ENCODE assay signal across 8 mouse cellular contexts in the genomic region with DNA sequence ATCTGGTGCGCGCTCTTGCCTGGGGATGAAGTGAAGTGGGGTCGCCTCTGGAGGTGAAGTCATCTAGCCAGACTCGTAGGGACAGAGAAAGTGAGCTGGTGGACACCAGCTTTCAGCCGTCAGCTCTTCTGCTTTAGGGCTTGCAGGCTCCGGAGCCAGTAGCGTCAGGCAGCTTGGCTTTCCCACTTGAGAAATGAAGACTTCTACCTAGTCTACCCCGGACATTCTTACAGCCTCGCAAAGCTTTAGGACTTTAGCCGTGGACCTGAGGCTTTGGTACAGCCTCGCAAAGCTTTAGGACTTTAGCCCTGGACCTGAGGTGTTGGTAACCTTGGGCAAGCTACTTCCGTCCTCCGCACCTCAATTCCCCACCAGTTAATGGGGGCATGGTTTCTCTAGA. TPM values are rescaled to one million over a fixed set of nuclear protein-coding genes. Genes with fewer than 3 reads are reported as not detected.
DNase-seq lines count a peak whose midpoint lies in the region; ATAC-seq and TF ChIP-seq lines count a peak whose summit lies in the region.

No protein-coding gene starts in this region.

- H3K4me1 ChIP-seq in erythroblast, embryonic 14.5 days (ENCODE audit: control insufficient read depth) = peaks cover 27% of the 10 kb centered on the region
- H3K4me1 ChIP-seq in MEL (ENCODE audit: control insufficient read depth in 1 of 2, insufficient read depth in 2 of 2, low read length in 2 of 2) = peaks cover 2 to 9% of the 10 kb centered on the region in 2 experiments; a peak in 2 of 4 replicates
- H3K4me1 ChIP-seq in hindbrain, embryonic 16.5 days (ENCODE audit: control insufficient read depth, insufficient read depth, low read depth, low read length) = peaks cover 10% of the 10 kb centered on the region
- peaks cover 23% of the 10 kb centered on the region for H3K4me1 ChIP-seq in liver, embryonic 16.5 days (ENCODE audit: control insufficient read depth, low read depth, low read length)

- no peak for ATAC-seq in erythroblast, adult 5-6 weeks (replicated peaks; ENCODE audit: low FRiP score, poor library complexity, severe bottlenecking)
- ATAC-seq in hindbrain, embryonic 16.5 days = 0 out of 2 replicates have a peak, but pooled peaks have one; percentile 1
- 0 out of 2 replicates have a peak, but pooled peaks have one; percentile 1 for ATAC-seq in liver, embryonic 16.5 days (ENCODE audit: low read depth)
- no peak for ATAC-seq in erythroid progenitor cell, adult 5-6 weeks (replicated peaks; ENCODE audit: low FRiP score, poor library complexity, severe bottlenecking)

- H3K4me2 ChIP-seq in hindbrain, embryonic 16.5 days (ENCODE audit: low read length) = peak overlapping the region; percentile 97
- peak overlapping the region; percentile 90 for H3K4me2 ChIP-seq in liver, embryonic 16.5 days (ENCODE audit: low read depth, low read length)

- peaks cover 29% of the 10 kb centered on the region for H3K36me3 ChIP-seq in erythroblast, embryonic 14.5 days (ENCODE audit: control insufficient read depth)
- H3K36me3 ChIP-seq in MEL (ENCODE audit: control insufficient read depth in 1 of 2, insufficient read depth in 2 of 2, low read length in 2 of 2) = no peaks in the 10 kb centered on the region; a peak in 1 of 4 replicates
- no peaks in the 10 kb centered on the region for H3K36me3 ChIP-seq in hindbrain, embryonic 16.5 days (ENCODE audit: control insufficient read depth, insufficient read depth, low read length)
- H3K36me3 ChIP-seq in liver, embryonic 16.5 days (ENCODE audit: control insufficient read depth, insufficient read depth) = peaks cover 4% of the 10 kb centered on the region; the same call in 1 of the 2 replicates

- no peaks in the 10 kb centered on the region for H3K9me3 ChIP-seq in erythroblast, embryonic 14.5 days (ENCODE audit: control insufficient read depth, low read length)
- H3K9me3 ChIP-seq in MEL (replicated peaks; ENCODE audit: insufficient read depth, low read length) = no peaks in the 10 kb centered on the region
- H3K9me3 ChIP-seq in hindbrain, embryonic 16.5 days (ENCODE audit: control insufficient read depth, low read length) = no peaks in the 10 kb centered on the region
- no peaks in the 10 kb centered on the region for H3K9me3 ChIP-seq in liver, embryonic 16.5 days (replicated peaks; ENCODE audit: control insufficient read depth, low read length)

- H3K4me3 ChIP-seq in erythroblast, embryonic 14.5 days (replicated peaks) = peak overlapping the region; percentile 66
- H3K4me3 ChIP-seq in MEL (ENCODE audit: control insufficient read depth in 1 of 2, insufficient read depth in 1 of 2, low read depth in 2 of 2, low read length in 2 of 2) = peak overlapping the region; percentile 53 to 82
- peak overlapping the region; percentile 62 for H3K4me3 ChIP-seq in hindbrain, embryonic 16.5 days (ENCODE audit: low read length)
- peak overlapping the region; percentile 68 for H3K4me3 ChIP-seq in liver, embryonic 16.5 days (ENCODE audit: low read depth, low read length)

- TF ChIP-seq EP300 in MEL (IDR thresholded peaks at IDR 0.05; ENCODE audit: low read depth in 1 of 2, low read length in 2 of 2) = no peak

- no peak for TF ChIP-seq POLR2A in MEL (IDR thresholded peaks at IDR 0.05; ENCODE audit: control insufficient read depth in 1 of 2, insufficient read depth in 1 of 2, low read depth in 1 of 2, low read length in 2 of 2, poor library complexity in 1 of 2)

- TF ChIP-seq CTCF in MEL (IDR thresholded peaks at IDR 0.05 in 2 of 3, conservative IDR thresholded peaks at IDR 0.05 in 1 of 3; ENCODE audit: control insufficient read depth in 1 of 3, insufficient read depth in 1 of 3, low read depth in 2 of 3, low read length in 3 of 3, poor library complexity in 1 of 3, severe bottlenecking in 1 of 3) = no peak

- peaks cover 8% of the 10 kb centered on the region for H3K79me2 ChIP-seq in MEL (ENCODE audit: control insufficient read depth, insufficient read depth, low read length, poor library complexity)

- H3K27ac ChIP-seq in MEL (ENCODE audit: control insufficient read depth, low read depth, low read length) = no peak overlapping the region
- H3K27ac ChIP-seq in hindbrain, embryonic 16.5 days (ENCODE audit: low read depth, low read length) = no peak overlapping the region
- peak overlapping the region; percentile 56 for H3K27ac ChIP-seq in liver, embryonic 16.5 days (ENCODE audit: low read length)

- 5% methylated on average over 13 of the region's 13 CpGs for WGBS in hindbrain, embryonic 16.5 days
- WGBS in liver, embryonic 16.5 days (ENCODE audit: insufficient replicate concordance) = 2% methylated on average over 13 of the region's 13 CpGs

- peaks cover 8% of the 10 kb centered on the region for H3K27me3 ChIP-seq in erythroblast, embryonic 14.5 days (ENCODE audit: control insufficient read depth)
- H3K27me3 ChIP-seq in MEL (ENCODE audit: control insufficient read depth in 1 of 2, insufficient read depth in 2 of 2, low read length in 2 of 2) = no peaks in the 10 kb centered on the region
- no peaks in the 10 kb centered on the region; the same call in none of the 2 replicates for H3K27me3 ChIP-seq in hindbrain, embryonic 16.5 days (replicated peaks; ENCODE audit: control insufficient read depth, insufficient read depth, low read length)
- H3K27me3 ChIP-seq in liver, embryonic 16.5 days (ENCODE audit: control insufficient read depth, insufficient read depth, low read depth, low read length) = no peaks in the 10 kb centered on the region

- no peak for TF ChIP-seq RAD21 in MEL (IDR thresholded peaks at IDR 0.05; ENCODE audit: low read depth, low read length)

- peak; percentile 57 for DNase-seq in MEL (ENCODE audit: low read depth, low spot score)
- no peak for DNase-seq in gastrocnemius, adult 8-10 months (ENCODE audit: low spot score in 2 of 2)
- DNase-seq in cerebellum, adult 8-10 months = no peak

- H3K9ac ChIP-seq in MEL (ENCODE audit: control insufficient read depth, low read depth, low read length, poor library complexity, severe bottlenecking) = peak overlapping the region; percentile 84
- peak overlapping the region; percentile 66 for H3K9ac ChIP-seq in hindbrain, embryonic 16.5 days (ENCODE audit: low read depth, low read length)
- peak overlapping the region; percentile 64 for H3K9ac ChIP-seq in liver, embryonic 16.5 days (ENCODE audit: low read depth, low read length)

TF ChIP-seq in MEL, 35 proteins besides CTCF, POLR2A, EP300 and RAD21:
- no peak for TF ChIP-seq MEF2A (IDR thresholded peaks at IDR 0.05; ENCODE audit: extremely low read depth, insufficient replicate concordance, low read depth, low read length, poor library complexity, severe bottlenecking)
- TF ChIP-seq MAX (IDR thresholded peaks at IDR 0.05; ENCODE audit: low read length) = no peak
- no peak for TF ChIP-seq TAL1 (IDR thresholded peaks at IDR 0.05; ENCODE audit: low read length)
- no peak for TF ChIP-seq GABPA (IDR thresholded peaks at IDR 0.05; ENCODE audit: low read depth, low read length)
- no peak for TF ChIP-seq POLR2AphosphoS5 (IDR thresholded peaks at IDR 0.05; ENCODE audit: borderline replicate concordance, low read depth, low read length)
- no peak for TF ChIP-seq USF2 (IDR thresholded peaks at IDR 0.05; ENCODE audit: borderline replicate concordance in 1 of 2, insufficient read depth in 1 of 2, low read depth in 1 of 2, low read length in 2 of 2)

RNA-seq across cellular contexts. Expression of a gene that starts 0.4 kb away (rescaled TPM):
- polyA plus RNA-seq in erythroblast, embryonic 14.5 days (2012) = 0.68 and 1.1 TPM in 2 replicates
- 24.2 and 26.5 TPM in 2 replicates for total RNA-seq in erythroblast, adult 5-6 weeks (2015; ENCODE audit: low replicate concordance)
- 8.3 and 24.5 TPM in 2 replicates for total RNA-seq in erythroblast, adult 5-6 weeks (2017; ENCODE audit: low replicate concordance)
- 13.6 and 14.6 TPM in 2 replicates for total RNA-seq in MEL (2012; rRNA removed)
- 10 to 100 TPM in 1 of 2 experiments, not detected in 1; 27.1 TPM for polyA plus RNA-seq in MEL (2012; ENCODE audit: insufficient read depth in 1 of 2, insufficient read length in 2 of 2, low read depth in 1 of 2, low replicate concordance in 2 of 2, missing spikeins in 1 of 2)
- polyA plus RNA-seq in hindbrain, embryonic 16.5 days (2015; fragmentation: Nextera tagmentation; extraction: Ambion mirVana) = 12.8 and 13.8 TPM in 2 replicates
- polyA plus RNA-seq in liver, embryonic 16.5 days (2015; fragmentation: Nextera tagmentation; extraction: Ambion mirVana) = 17.3 and 22.5 TPM in 2 replicates
- total RNA-seq in gastrocnemius, adult 8-10 months (2022) = 10 to 100 TPM; 16.1 to 18.5 (median 17.1) TPM
- 15.1 and 20.1 TPM in 2 replicates for total RNA-seq in erythroid progenitor cell, adult 5-6 weeks (2015; ENCODE audit: low replicate concordance)
- total RNA-seq in erythroid progenitor cell, adult 5-6 weeks (2017; ENCODE audit: low replicate concordance) = 10.6 and 12.7 TPM in 2 replicates

RNA-seq across cellular contexts. Expression of a gene that starts 31.4 kb away (rescaled TPM):
- 63.0 and 74.9 TPM in 2 replicates for polyA plus RNA-seq in erythroblast, embryonic 14.5 days (2012)
- 37.4 and 49.8 TPM in 2 replicates for total RNA-seq in erythroblast, adult 5-6 weeks (2015; ENCODE audit: low replicate concordance)
- 24.4 and 39.0 TPM in 2 replicates for total RNA-seq in erythroblast, adult 5-6 weeks (2017; ENCODE audit: low replicate concordance)
- total RNA-seq in MEL (2012; rRNA removed) = 6.6 and 9.3 TPM in 2 replicates
- 10 to 100 TPM in 1 of 2 experiments, not detected in 1; 17.9 TPM for polyA plus RNA-seq in MEL (2012; ENCODE audit: insufficient read depth in 1 of 2, insufficient read length in 2 of 2, low read depth in 1 of 2, low replicate concordance in 2 of 2, missing spikeins in 1 of 2)
- 11.9 and 13.8 TPM in 2 replicates for polyA plus RNA-seq in hindbrain, embryonic 16.5 days (2015; fragmentation: Nextera tagmentation; extraction: Ambion mirVana)
- polyA plus RNA-seq in liver, embryonic 16.5 days (2015; fragmentation: Nextera tagmentation; extraction: Ambion mirVana) = 128 and 142 TPM in 2 replicates
- total RNA-seq in gastrocnemius, adult 8-10 months (2022) = 10 to 100 TPM; 34.9 to 48.5 (median 43.7) TPM
- total RNA-seq in erythroid progenitor cell, adult 5-6 weeks (2015; ENCODE audit: low replicate concordance) = 73.9 and 101 TPM in 2 replicates
- 37.4 and 52.9 TPM in 2 replicates for total RNA-seq in erythroid progenitor cell, adult 5-6 weeks (2017; ENCODE audit: low replicate concordance)

RNA-seq across cellular contexts. Expression of a gene that starts 46.3 kb away (rescaled TPM):
- polyA plus RNA-seq in erythroblast, embryonic 14.5 days (2012) = 0.11 and 0.17 TPM in 2 replicates
- 1.7 and 3.3 TPM in 2 replicates for total RNA-seq in erythroblast, adult 5-6 weeks (2015; ENCODE audit: low replicate concordance)
- total RNA-seq in erythroblast, adult 5-6 weeks (2017; ENCODE audit: low replicate concordance) = 0.70 and 1.2 TPM in 2 replicates
- 7.1 and 7.9 TPM in 2 replicates for total RNA-seq in MEL (2012; rRNA removed)
- polyA plus RNA-seq in MEL (2012; ENCODE audit: insufficient read depth in 1 of 2, insufficient read length in 2 of 2, low read depth in 1 of 2, low replicate concordance in 2 of 2, missing spikeins in 1 of 2) = 1 to 10 TPM in 1 of 2 experiments, not detected in 1; 8.8 TPM
- polyA plus RNA-seq in hindbrain, embryonic 16.5 days (2015; fragmentation: Nextera tagmentation; extraction: Ambion mirVana) = 33.5 and 34.0 TPM in 2 replicates
- 7.2 and 7.6 TPM in 2 replicates for polyA plus RNA-seq in liver, embryonic 16.5 days (2015; fragmentation: Nextera tagmentation; extraction: Ambion mirVana)
- total RNA-seq in gastrocnemius, adult 8-10 months (2022) = 1 to 10 TPM; 3.2 to 5.3 (median 4.3) TPM
- total RNA-seq in erythroid progenitor cell, adult 5-6 weeks (2015; ENCODE audit: low replicate concordance) = 1.4 and 5.9 TPM in 2 replicates
- total RNA-seq in erythroid progenitor cell, adult 5-6 weeks (2017; ENCODE audit: low replicate concordance) = 0.64 and 8.4 TPM in 2 replicates

Comparison
In these comparisons a context has a peak if more than half of its experiments do, and no peak if none do; other contexts are left out.
1. ATAC-seq: peak in hindbrain, embryonic 16.5 days (single experiment) and liver, embryonic 16.5 days (single experiment); none in erythroblast, adult 5-6 weeks (single experiment) and erythroid progenitor cell, adult 5-6 weeks (single experiment).
2. Peak in every context shown above with its lines, with median percentiles within 50 percentile points of each other: H3K4me3 ChIP-seq and H3K9ac ChIP-seq.